Mouse (Mus musculus) urinary bladder, postnatal 10 days (tissue): ENCODE measurements around the gene Obox6.

ENCODE experiments used
- DNase-seq: peaks from one replicate; pipeline ENCODE4 v3.0.0; 2022; ENCODE audit warnings: low spot score

The Obox6 gene

GRCm38 (mm10) chr7:15839578-15839977, at the start of gene Obox6:
Gene Obox6 (minus strand): TSS chr7:15839678.
- DNase-seq, result no peak

GRCm38 (mm10) chr7:15884127-15884526, 44.6 kb upstream of the Obox6 start:
- DNase-seq, result no peak

- no peak for DNase-seq
Measured at GRCm38 (mm10) chr7:15882317-15882716, 42.8 kb upstream of the Obox6 start, which contains the start of gene Crxos. Gene Crxos (plus strand): TSS chr7:15882617.

GRCm38 (mm10) chr7:15881831-15882230, 42.4 kb upstream of the Obox6 start:
- no peak for DNase-seq

- no peak for DNase-seq
Measured at GRCm38 (mm10) chr7:15881388-15881787, 41.9 kb upstream of the Obox6 start.

- no peak for DNase-seq
Measured at GRCm38 (mm10) chr7:15879756-15880155, 40.3 kb upstream of the Obox6 start, which contains the start of gene Crx. Gene Crx (minus strand): TSS chr7:15879968.

GRCm38 (mm10) chr7:15864104-15864503, 24.6 kb upstream of the Obox6 start:
- no peak for DNase-seq

GRCm38 (mm10) chr7:15859657-15860056, 20.2 kb upstream of the Obox6 start:
- DNase-seq, result no peak
